28 mouse cellular contexts compared by ENCODE assay signal in genomic region chr10:116944940-116945339, GRCm38 (mm10). TPM values are rescaled to one million over a fixed set of nuclear protein-coding genes. Genes with fewer than 3 reads are reported as not detected.
A peak's percentile ranks its signal among the peaks of the same experiment; 100 is the strongest.
DNase-seq lines count a peak whose midpoint lies in the region; ATAC-seq and TF ChIP-seq lines count a peak whose summit lies in the region.
"Had no signal": no experiment of that assay in that cellular context is flagged by ENCODE, and none has a peak within 500 bp of the region (broad histone marks: within the 10 kb centered on the region; RNA-seq: fewer than 3 reads in every experiment).

No protein-coding gene starts in this region.

- DNase-seq in adrenal gland, adult 2 months, result peak; percentile 21
- no peak for DNase-seq in adrenal gland, adult 18-20 months (ENCODE audit: low spot score in 2 of 2)
- no peak for DNase-seq in heart, postnatal 14 days
- DNase-seq in kidney, adult 9 months, result no peak
- DNase-seq in heart, postnatal 0 days (ENCODE audit: low spot score), result peak; percentile 44
- DNase-seq: cerebellum, adult 11 months; cerebellum, postnatal 10 days; gastrocnemius, postnatal 14 days; lung, embryonic 14.5 days; lung, postnatal 36 days; thymus, postnatal 25 days had no signal

- TF ChIP-seq EP300 in heart, postnatal 0 days (IDR thresholded peaks at IDR 0.05; ENCODE audit: low read depth), result no peak

- H3K4me1 ChIP-seq in heart, embryonic 12.5 days (replicated peaks), result peaks cover 28% of the 10 kb centered on the region
- 0 out of 2 replicates have a peak, but pooled peaks cover 6% of the 10 kb centered on the region for H3K4me1 ChIP-seq in kidney, embryonic 14.5 days (ENCODE audit: control insufficient read depth, insufficient read depth, low read length)
- peaks cover 33% of the 10 kb centered on the region for H3K4me1 ChIP-seq in heart, postnatal 0 days (ENCODE audit: control insufficient read depth, insufficient read depth)

- peaks cover 10% of the 10 kb centered on the region for H3K36me3 ChIP-seq in heart, embryonic 12.5 days
- H3K36me3 ChIP-seq in kidney, embryonic 14.5 days (ENCODE audit: control insufficient read depth, insufficient read depth, low read length), result peaks cover 9% of the 10 kb centered on the region
- peaks cover 9% of the 10 kb centered on the region; the same call in 1 of the 2 replicates for H3K36me3 ChIP-seq in heart, postnatal 0 days (replicated peaks; ENCODE audit: control insufficient read depth, insufficient read depth, low read length)

- no peak for TF ChIP-seq CTCF in heart, postnatal 0 days (IDR thresholded peaks at IDR 0.05; ENCODE audit: low read depth)

- H3K4me2 ChIP-seq in heart, embryonic 12.5 days, result peak overlapping the region; percentile 56
- peak overlapping the region; percentile 0; the same call in 1 of the 2 replicates for H3K4me2 ChIP-seq in kidney, embryonic 14.5 days (replicated peaks; ENCODE audit: low read depth, low read length)
- H3K4me2 ChIP-seq in heart, postnatal 0 days (ENCODE audit: low read depth, low read length), result peak overlapping the region; percentile 37
- H3K4me2 ChIP-seq: forebrain, embryonic 15.5 days; liver, embryonic 12.5 days; lung, embryonic 14.5 days; midbrain, embryonic 15.5 days; neural tube, embryonic 15.5 days had no signal

- peak overlapping the region; percentile 57; the same call in 1 of the 2 replicates for H3K9ac ChIP-seq in heart, embryonic 12.5 days
- no peak overlapping the region for H3K9ac ChIP-seq in kidney, embryonic 14.5 days (ENCODE audit: low read depth, low read length)
- H3K9ac ChIP-seq in heart, postnatal 0 days (replicated peaks; ENCODE audit: low read depth, low read length), result peak overlapping the region; percentile 38; the same call in 1 of the 2 replicates
- H3K9ac ChIP-seq: forebrain, embryonic 15.5 days; liver, embryonic 12.5 days; lung, embryonic 14.5 days; midbrain, embryonic 15.5 days; neural tube, embryonic 15.5 days had no signal

- H3K27ac ChIP-seq in heart, embryonic 12.5 days (ENCODE audit: poor library complexity, severe bottlenecking), result peak overlapping the region; percentile 93
- H3K27ac ChIP-seq in kidney, embryonic 14.5 days (ENCODE audit: low read depth, low read length), result no peak overlapping the region
- peak overlapping the region; percentile 90 for H3K27ac ChIP-seq in heart, postnatal 0 days (ENCODE audit: low read depth)
- H3K27ac ChIP-seq: forebrain, embryonic 15.5 days; liver, embryonic 12.5 days; midbrain, embryonic 15.5 days; neural tube, embryonic 15.5 days had no signal

- 0 out of 2 replicates have a peak overlapping the region, but pooled peaks have one; percentile 16 for H3K4me3 ChIP-seq in heart, embryonic 12.5 days
- no peak overlapping the region for H3K4me3 ChIP-seq in kidney, embryonic 14.5 days (ENCODE audit: low read length)
- H3K4me3 ChIP-seq in heart, postnatal 0 days (ENCODE audit: low read depth, low read length), result no peak overlapping the region
- H3K4me3 ChIP-seq: forebrain, embryonic 15.5 days; liver, embryonic 12.5 days; midbrain, embryonic 15.5 days; myocyte; neural tube, embryonic 15.5 days had no signal

- no peaks in the 10 kb centered on the region for H3K27me3 ChIP-seq in heart, embryonic 12.5 days (replicated peaks)
- H3K27me3 ChIP-seq in kidney, embryonic 14.5 days (ENCODE audit: control insufficient read depth, insufficient read depth, low read length), result no peaks in the 10 kb centered on the region
- no peaks in the 10 kb centered on the region for H3K27me3 ChIP-seq in heart, postnatal 0 days (ENCODE audit: control insufficient read depth, insufficient read depth, low read length)
- H3K27me3 ChIP-seq: forebrain, embryonic 15.5 days; liver, embryonic 12.5 days; midbrain, embryonic 15.5 days; neural tube, embryonic 15.5 days had no signal

- ATAC-seq in heart, embryonic 12.5 days (ENCODE audit: insufficient number of reproducible peaks, low FRiP score), result no peak
- no peak for ATAC-seq in kidney, embryonic 14.5 days (ENCODE audit: low FRiP score, low TSS enrichment)
- peak; percentile 50 for ATAC-seq in heart, postnatal 0 days (ENCODE audit: insufficient read depth, low read depth)
- ATAC-seq: forebrain, embryonic 15.5 days; liver, embryonic 12.5 days; midbrain, embryonic 15.5 days had no signal

- peaks cover 6% of the 10 kb centered on the region; the same call in 1 of the 2 replicates for H3K9me3 ChIP-seq in heart, embryonic 12.5 days (replicated peaks)
- H3K9me3 ChIP-seq in kidney, embryonic 14.5 days (ENCODE audit: control insufficient read depth, low read length), result peaks cover 5% of the 10 kb centered on the region
- H3K9me3 ChIP-seq in heart, postnatal 0 days (replicated peaks; ENCODE audit: control insufficient read depth, low read length), result no peaks in the 10 kb centered on the region
- H3K9me3 ChIP-seq: midbrain, embryonic 15.5 days; neural tube, embryonic 15.5 days had no signal

- intact Hi-C loops in heart, postnatal 14 days (cut with DNase I), result loop anchor here (5.0 to 10.0 kb wide), 2 partner anchors 90 to 262 kb away; no protein-coding TSS in a partner anchor

- 34% methylated on average over 10 of the region's 10 CpGs for WGBS in heart, embryonic 12.5 days
- WGBS in kidney, embryonic 14.5 days, result 30% methylated on average over 10 of the region's 10 CpGs
- WGBS in heart, postnatal 0 days, result 22% methylated on average over 10 of the region's 10 CpGs

RNA-seq across cellular contexts. Expression of gene Rab3ip, which starts 5.6 kb away (rescaled TPM):
- 10 to 100 TPM; 36.8 to 37.9 TPM for total RNA-seq in adrenal gland, adult 2 months (2021)
- polyA plus RNA-seq in adrenal gland, adult 2 months (2012; rRNA removed), result 45.4 and 52.2 TPM in 2 replicates
- 10 to 100 TPM; 43.4 to 45.6 TPM for total RNA-seq in adrenal gland, adult 18-20 months (2021)
- polyA plus RNA-seq in heart, embryonic 12.5 days (2016; fragmentation: Nextera tagmentation; extraction: Ambion mirVana), result 62.3 and 65.7 TPM in 2 replicates
- 10 to 100 TPM; 78.8 to 87.1 TPM for total RNA-seq in heart, postnatal 14 days (2021)
- polyA plus RNA-seq in kidney, embryonic 14.5 days (2014; fragmentation: Nextera tagmentation; extraction: Ambion mirVana), result 71.4 and 102 TPM in 2 replicates
- 98.2 and 123 TPM in 2 replicates for total RNA-seq in heart, postnatal 0 days (2014; rRNA removed; ENCODE audit: low replicate concordance)
- 70.9 and 78.4 TPM in 2 replicates for polyA plus RNA-seq in heart, postnatal 0 days (2015; fragmentation: Nextera tagmentation; extraction: Ambion mirVana)

RNA-seq across cellular contexts. Expression of gene Gm10271, which starts 27.5 kb away (rescaled TPM):
- total RNA-seq in adrenal gland, adult 2 months (2021), result not detected
- polyA plus RNA-seq in adrenal gland, adult 2 months (2012; rRNA removed), result not detected in 2 replicates
- not detected for total RNA-seq in adrenal gland, adult 18-20 months (2021)
- not detected in 2 replicates for polyA plus RNA-seq in heart, embryonic 12.5 days (2016; fragmentation: Nextera tagmentation; extraction: Ambion mirVana)
- total RNA-seq in heart, postnatal 14 days (2021), result not detected
- not detected in 2 replicates for polyA plus RNA-seq in kidney, embryonic 14.5 days (2014; fragmentation: Nextera tagmentation; extraction: Ambion mirVana)
- total RNA-seq in heart, postnatal 0 days (2014; rRNA removed; ENCODE audit: low replicate concordance), result not detected in 2 replicates
- not detected in 2 replicates for polyA plus RNA-seq in heart, postnatal 0 days (2015; fragmentation: Nextera tagmentation; extraction: Ambion mirVana)
- total RNA-seq: CH12.LX; gastrocnemius, postnatal 14 days; layer of hippocampus, postnatal 10 days; left cerebral cortex, adult 8-10 months; megakaryocyte-erythroid progenitor cell, adult 5-6 weeks; MEL had no signal
- polyA plus RNA-seq: brain, embryonic 14.5 days; embryonic facial prominence, embryonic 14.5 days; forebrain, embryonic 15.5 days; hindbrain, embryonic 11.5 days; limb, embryonic 11.5 days; liver, embryonic 12.5 days; lung, embryonic 14.5 days; midbrain, embryonic 15.5 days; myocyte; neural tube, embryonic 15.5 days; testis, adult 2 months had no signal

RNA-seq across cellular contexts. Expression of gene Best3, which starts 41.2 kb away (rescaled TPM):
- under 1 TPM; 0.29 to 0.31 TPM for total RNA-seq in adrenal gland, adult 2 months (2021)
- 0.37 and 0.42 TPM in 2 replicates for polyA plus RNA-seq in adrenal gland, adult 2 months (2012; rRNA removed)
- total RNA-seq in adrenal gland, adult 18-20 months (2021), result under 1 TPM; 0.20 to 0.29 TPM
- 0.13 and 0.50 TPM in 2 replicates for polyA plus RNA-seq in heart, embryonic 12.5 days (2016; fragmentation: Nextera tagmentation; extraction: Ambion mirVana)
- total RNA-seq in heart, postnatal 14 days (2021), result 1 to 10 TPM; 2.5 TPM
- polyA plus RNA-seq in kidney, embryonic 14.5 days (2014; fragmentation: Nextera tagmentation; extraction: Ambion mirVana), result not detected in 2 replicates
- 1.1 and 1.3 TPM in 2 replicates for total RNA-seq in heart, postnatal 0 days (2014; rRNA removed; ENCODE audit: low replicate concordance)
- 0.57 and 0.62 TPM in 2 replicates for polyA plus RNA-seq in heart, postnatal 0 days (2015; fragmentation: Nextera tagmentation; extraction: Ambion mirVana)
- total RNA-seq: CH12.LX; megakaryocyte-erythroid progenitor cell, adult 5-6 weeks; MEL had no signal
- polyA plus RNA-seq: liver, embryonic 12.5 days had no signal

RNA-seq across cellular contexts. Expression of gene Myrfl, which starts 48.2 kb away (rescaled TPM):
- under 1 TPM in 1 of 2 experiments, not detected in 1; 0.21 TPM for total RNA-seq in adrenal gland, adult 2 months (2021)
- polyA plus RNA-seq in adrenal gland, adult 2 months (2012; rRNA removed), result 0.12 TPM in 1 of 2 replicates, not detected in the other
- not detected for total RNA-seq in adrenal gland, adult 18-20 months (2021)
- polyA plus RNA-seq in heart, embryonic 12.5 days (2016; fragmentation: Nextera tagmentation; extraction: Ambion mirVana), result 0.28 TPM in 2 replicates
- under 1 TPM; 0.72 to 0.76 TPM for total RNA-seq in heart, postnatal 14 days (2021)
- 0.10 TPM in 1 of 2 replicates, not detected in the other for polyA plus RNA-seq in kidney, embryonic 14.5 days (2014; fragmentation: Nextera tagmentation; extraction: Ambion mirVana)
- total RNA-seq in heart, postnatal 0 days (2014; rRNA removed; ENCODE audit: low replicate concordance), result 0.39 TPM in 1 of 2 replicates, not detected in the other
- polyA plus RNA-seq in heart, postnatal 0 days (2015; fragmentation: Nextera tagmentation; extraction: Ambion mirVana), result 0.18 and 0.23 TPM in 2 replicates
- total RNA-seq: CH12.LX; megakaryocyte-erythroid progenitor cell, adult 5-6 weeks; MEL had no signal
- polyA plus RNA-seq: lung, embryonic 14.5 days; neural tube, embryonic 15.5 days had no signal

Comparison
In these comparisons a context has a peak if more than half of its experiments do, and no peak if none do; other contexts are left out.
1. DNase-seq: peak in adrenal gland, adult 2 months (single experiment) and heart, postnatal 0 days (single experiment); none in adrenal gland, adult 18-20 months (0 of 2), heart, postnatal 14 days (0 of 2) and kidney, adult 9 months (single experiment).
2. H3K4me2 ChIP-seq: peak in every context shown above with its lines; median percentile 56 in heart, embryonic 12.5 days; 37 in heart, postnatal 0 days; 0 in kidney, embryonic 14.5 days.